Mouse (Mus musculus) MN1 (cell line): ENCODE measurements at regions not wholly inside any gene's neighbourhood (a gene's known extent, or its start where the extent isn't known, plus 50 kb on each side); places are given as distances from the start of the nearest gene placed in this dataset.
A peak's percentile ranks its signal among the peaks of the same experiment; 100 is the strongest.

ENCODE experiments used
- DNase-seq: peaks from one replicate; pipeline ENCODE4 v3.0.0-alpha.2; 2016; ENCODE audit warnings: low spot score

GRCm38 (mm10) chr13:101216897-101217480 lies 383.8 kb upstream of the Slc30a5 start:
- no peak for DNase-seq

DNA sequence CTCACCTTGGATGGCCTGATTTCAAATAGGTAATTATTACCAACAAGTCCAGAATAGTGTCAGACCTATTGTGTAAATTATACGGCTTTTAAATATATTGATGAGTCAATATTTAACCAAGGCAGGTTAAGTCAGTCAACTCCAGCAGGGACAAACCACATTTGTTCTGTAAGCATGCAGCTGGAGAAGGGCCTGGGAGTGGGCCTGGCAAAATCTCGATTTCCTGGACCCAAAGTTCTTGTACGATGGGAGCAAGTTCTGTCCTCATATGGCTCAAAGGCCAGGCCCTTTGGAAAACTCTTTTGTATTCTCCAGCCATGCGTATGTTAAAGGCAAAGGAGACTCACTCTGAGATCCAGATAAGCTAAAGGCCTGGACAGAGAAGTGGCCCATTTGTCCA lies 383.2 kb upstream of the Slc30a5 start:
- DNase-seq = no peak

GRCm38 (mm10) chr13:101215792-101216221 lies 382.6 kb upstream of the Slc30a5 start:
- DNase-seq = no peak

GRCm38 (mm10) chr13:101215131-101215641 lies 382.0 kb upstream of the Slc30a5 start:
- no peak for DNase-seq

DNA sequence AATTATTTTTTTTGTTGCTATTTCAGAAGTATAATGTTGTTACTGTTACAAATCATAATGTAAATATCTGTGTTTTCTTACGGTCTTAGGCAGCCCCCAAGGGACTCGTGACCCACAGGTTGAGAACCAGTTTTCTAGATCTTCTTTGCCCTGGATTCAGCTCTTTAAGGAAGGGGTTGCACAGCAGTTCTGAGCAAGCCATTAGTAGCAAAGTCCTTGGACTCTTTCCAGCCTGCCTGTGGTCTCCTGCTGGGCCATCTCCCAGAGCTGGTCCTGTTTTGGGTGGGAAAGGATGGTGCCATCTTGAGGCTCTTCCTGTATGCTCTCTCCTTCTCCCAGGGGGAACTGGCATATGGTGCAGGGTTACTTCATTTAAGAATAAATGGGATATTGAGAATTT lies 380.9 kb upstream of the Slc30a5 start:
- peak; percentile 49 for DNase-seq

DNA sequence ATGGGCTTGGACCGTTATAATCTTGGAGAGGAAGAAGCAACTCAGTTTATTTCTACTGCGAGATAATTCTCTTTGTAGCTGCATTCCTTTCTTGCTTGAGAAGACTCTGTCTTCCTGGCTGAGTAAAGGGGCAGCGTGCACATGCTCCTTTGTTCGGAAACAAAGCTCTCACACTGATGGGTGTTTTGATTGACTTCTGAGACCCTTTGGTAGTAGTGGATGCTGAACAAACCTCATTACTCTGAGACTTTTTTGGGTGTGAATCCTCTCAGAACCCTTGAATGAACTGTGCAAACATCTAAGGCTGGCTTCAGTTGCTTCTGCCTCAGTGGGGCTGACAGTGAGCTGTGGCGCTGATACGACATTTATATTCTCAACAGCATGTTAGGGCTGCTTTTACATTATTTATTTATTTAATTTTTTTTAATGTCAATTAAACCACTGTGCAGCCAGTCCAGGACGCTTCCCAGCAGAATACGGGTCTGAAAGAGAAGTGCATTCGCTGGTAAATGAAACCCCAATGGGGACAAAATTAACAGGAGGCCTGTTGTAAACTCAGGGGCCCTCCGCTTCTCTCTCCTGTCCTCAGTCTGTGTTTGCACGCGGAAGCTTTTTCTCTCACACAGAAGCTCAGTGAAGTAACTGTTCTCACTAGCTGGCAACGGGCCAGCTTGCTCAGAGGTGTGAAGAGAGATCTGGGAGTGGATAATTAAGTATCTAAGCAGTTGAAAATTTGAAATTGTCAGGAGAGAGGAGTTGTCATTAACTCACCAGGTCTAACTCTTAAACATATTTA lies 380.1 kb upstream of the Slc30a5 start:
- peak; percentile 63 for DNase-seq

- DNase-seq = no peak
These were observed 379.2 kb upstream of the Slc30a5 start for GRCm38 (mm10) chr13:101212341-101212895.

DNA sequence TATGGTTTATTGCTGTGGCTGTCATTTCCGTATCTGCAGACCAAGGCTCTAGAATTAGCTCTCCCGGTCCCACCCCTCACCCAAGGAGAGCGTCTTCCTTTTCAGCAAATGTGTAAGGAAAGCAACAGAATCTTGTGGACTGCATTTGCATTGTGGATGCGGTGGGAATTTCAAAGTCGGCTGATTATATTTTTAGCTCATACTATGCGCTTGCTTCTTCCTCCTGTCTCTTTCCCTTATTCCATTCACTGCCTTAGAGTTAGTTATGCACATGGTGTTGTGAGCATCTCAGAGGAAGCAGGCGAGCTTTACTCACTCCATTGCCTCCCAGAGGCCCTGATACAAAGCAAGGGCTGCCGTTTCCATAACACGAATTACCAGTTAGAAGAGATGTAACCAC lies 375.6 kb upstream of the Slc30a5 start:
- DNase-seq = no peak

DNA sequence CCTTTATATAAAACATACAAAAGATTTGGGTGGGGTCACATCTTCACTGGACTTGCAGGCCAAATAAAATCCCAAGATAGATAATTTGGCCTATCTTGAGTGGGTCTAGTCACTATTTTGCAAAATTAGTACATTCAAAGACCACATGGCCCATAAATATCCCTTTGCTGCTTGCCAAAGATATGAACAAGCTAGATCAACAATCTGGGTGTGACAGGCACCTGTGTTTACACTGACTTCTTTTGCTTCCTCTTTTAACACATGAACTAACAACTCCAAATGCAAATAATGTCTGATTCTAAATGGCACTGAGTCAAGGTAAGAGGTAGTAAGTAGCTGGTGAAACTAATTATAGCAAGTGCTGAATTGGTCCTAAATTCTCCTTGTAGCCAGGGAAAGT lies 370.2 kb upstream of the Slc30a5 start:
- no peak for DNase-seq

DNA sequence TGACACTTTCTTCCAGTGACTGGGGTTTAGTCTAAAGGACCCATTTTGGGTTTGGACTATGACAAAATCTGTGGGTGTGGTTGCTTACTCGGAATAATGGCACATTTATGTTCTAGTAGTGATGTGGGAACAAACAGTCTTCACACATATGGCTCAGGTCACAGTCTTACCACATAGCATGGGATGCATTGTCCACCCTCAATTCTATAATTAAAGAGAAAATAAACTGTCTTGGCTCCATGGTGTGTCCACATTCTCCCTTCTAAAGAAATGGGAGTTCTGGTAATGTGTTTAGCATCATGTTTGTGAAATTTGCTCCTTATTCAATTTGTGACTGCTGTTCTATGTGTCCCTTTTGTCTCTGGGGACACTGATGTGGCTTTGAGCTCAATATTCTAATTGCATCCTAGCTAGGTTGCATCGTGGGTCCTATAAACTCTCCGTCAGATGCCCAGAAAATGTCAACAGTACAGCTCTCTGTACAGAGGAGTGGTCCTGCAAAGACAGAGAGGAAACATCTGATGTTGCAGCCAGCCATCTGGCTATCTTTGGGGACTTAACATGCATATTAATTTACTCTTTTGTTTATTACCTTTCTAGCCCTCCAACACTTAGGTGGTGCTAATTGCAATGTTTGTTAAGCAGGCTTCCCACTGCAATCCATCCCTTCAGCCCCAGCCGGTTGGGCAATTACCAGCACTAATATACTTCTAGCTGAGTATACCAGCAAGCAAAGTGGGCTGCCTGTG lies 369.5 kb upstream of the Slc30a5 start:
- DNase-seq = no peak

- DNase-seq = no peak
These were observed 357.1 kb upstream of the Slc30a5 start for GRCm38 (mm10) chr13:101190249-101190830.

- DNase-seq = no peak
These were observed 349.2 kb upstream of the Slc30a5 start for GRCm38 (mm10) chr13:101182387-101182786.

GRCm38 (mm10) chr13:101175017-101175689 lies 341.9 kb upstream of the Slc30a5 start:
- no peak for DNase-seq

GRCm38 (mm10) chr13:101161768-101162167 lies 328.5 kb upstream of the Slc30a5 start:
- DNase-seq = peak; percentile 24

DNA sequence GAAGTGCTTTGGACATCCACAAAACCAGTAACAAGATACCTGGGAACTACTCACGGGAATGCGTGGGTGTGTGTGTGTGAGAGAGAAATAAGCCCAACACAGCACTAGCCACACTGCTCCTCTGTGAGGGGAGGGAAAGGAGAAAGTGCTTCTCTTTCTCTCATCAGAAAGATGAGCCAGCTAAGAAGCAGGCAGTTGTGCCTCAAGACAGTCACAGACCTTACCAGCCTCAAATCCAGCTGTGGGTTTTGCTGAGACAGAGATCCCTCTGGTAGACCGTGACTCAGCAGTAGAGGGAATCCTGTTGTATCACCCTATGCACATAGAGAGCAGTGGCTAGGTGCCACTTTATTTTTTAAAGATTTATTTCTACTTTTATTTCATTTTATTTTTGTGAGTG lies 326.7 kb upstream of the Slc30a5 start:
- no peak for DNase-seq

GRCm38 (mm10) chr13:101153760-101154159 lies 320.5 kb upstream of the Slc30a5 start:
- DNase-seq = no peak

DNA sequence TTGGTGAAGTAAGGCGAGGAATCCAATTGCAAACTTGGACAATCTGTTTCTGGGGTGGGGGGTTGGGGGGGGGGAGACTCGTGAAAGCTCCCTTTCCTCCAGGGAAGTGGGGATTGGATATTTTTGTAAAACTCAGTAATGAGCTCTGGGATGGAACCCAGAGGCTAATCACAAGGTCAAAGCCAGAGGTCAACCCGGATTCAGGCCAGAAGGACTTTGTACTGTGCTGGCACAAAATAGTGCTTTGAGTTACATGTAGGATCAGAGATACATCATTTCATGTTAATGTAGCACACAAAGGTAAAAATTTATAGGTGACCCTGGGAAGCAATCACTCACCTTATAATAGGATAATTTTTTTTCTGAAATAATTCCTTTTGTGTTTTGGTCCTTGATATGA lies 309.5 kb upstream of the Slc30a5 start:
- no peak for DNase-seq

DNA sequence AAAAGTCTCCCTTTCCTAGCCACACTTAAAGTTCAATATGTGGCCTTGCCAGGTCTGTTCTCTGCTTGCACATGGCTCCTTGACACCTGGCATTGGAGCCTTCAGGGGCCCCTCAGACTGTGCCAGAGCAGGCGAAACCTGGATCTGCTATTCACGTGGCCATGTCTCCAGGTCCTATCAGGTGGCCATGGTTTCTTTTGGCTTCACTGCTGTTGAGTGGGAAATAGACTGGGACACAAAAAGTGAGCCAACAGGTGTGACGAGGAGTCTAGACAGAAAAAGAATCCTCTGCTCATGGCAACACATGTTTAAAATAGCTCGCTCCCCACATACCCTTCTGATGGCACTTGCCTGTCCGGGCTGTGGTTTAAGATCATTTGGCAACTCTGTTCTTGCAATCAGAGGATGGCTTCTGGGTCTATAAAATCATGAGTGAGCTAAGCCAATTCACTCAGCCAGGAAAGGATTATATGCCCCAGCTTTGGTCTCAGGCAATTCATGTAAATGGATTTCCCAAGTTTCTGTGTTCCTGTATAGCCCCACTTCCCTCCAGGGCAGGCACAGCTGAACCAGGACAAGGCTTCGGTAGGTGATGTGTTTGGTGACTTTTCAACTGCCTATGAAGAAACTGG lies 309.0 kb upstream of the Slc30a5 start:
- DNase-seq = no peak

DNA sequence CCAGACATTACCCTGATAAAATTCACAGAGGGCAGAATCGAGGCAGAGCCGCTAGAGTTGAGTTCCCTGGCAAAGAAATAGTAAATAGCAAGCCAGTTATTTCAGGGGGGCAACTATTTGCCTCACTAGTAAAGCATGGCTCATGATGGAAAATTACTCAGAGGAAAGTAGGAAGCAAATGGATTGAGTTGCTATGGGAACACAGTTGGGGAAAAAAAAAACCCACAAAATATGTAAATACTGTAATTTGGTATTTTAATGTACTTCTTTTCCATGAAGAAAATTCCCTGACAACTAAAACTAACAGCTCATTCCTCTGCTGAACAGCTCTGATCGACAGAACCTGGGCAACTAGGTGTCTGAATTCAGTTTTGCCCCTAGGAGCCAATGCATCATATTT lies 296.2 kb upstream of the Slc30a5 start:
- no peak for DNase-seq

- DNase-seq = no peak
These were observed 294.6 kb upstream of the Slc30a5 start for GRCm38 (mm10) chr13:101127808-101128207.

GRCm38 (mm10) chr13:101127262-101127661 lies 294.0 kb upstream of the Slc30a5 start:
- DNase-seq = no peak
